Mouse (Mus musculus) intestine, postnatal 0 days (tissue): ENCODE results near the gene Znhit1. TPM values are rescaled to one million over a fixed set of nuclear protein-coding genes. Genes with fewer than 3 reads are reported as not detected.
"Not testable (repeated sequence)": the region's sequence is repeated elsewhere in the genome, so short reads cannot be mapped to it uniquely, and the experiment has no call there.

ENCODE experiments used
- ATAC-seq: fragments of 200-750 bp; cut with Nextera tagmentation; 2 replicates; pipeline ENCODE4 v1.8.0; 2017; ENCODE audit warnings: mild to moderate bottlenecking, moderate TSS enrichment, moderate library complexity
- H3K27ac ChIP-seq: fragments of 300-500 bp; sonication (generic); 2 replicates; pipeline ENCODE4 v1.5.1; 2014; ENCODE audit warnings: mild to moderate bottlenecking, low read depth, low read length, moderate library complexity
- H3K27me3 ChIP-seq: fragments of 300-500 bp; sonication (generic); replicated peaks from 2 replicates; pipeline ENCODE4 v1.6.1; 2014; ENCODE audit warnings: low read length, mixed read lengths; ENCODE audit not compliant: control insufficient read depth, insufficient read depth
- H3K36me3 ChIP-seq: fragments of 300-500 bp; sonication (generic); 2 replicates; pipeline ENCODE4 v1.6.1; 2014; ENCODE audit warnings: mild to moderate bottlenecking, moderate library complexity; ENCODE audit not compliant: control insufficient read depth, insufficient read depth
- H3K4me1 ChIP-seq: fragments of 300-500 bp; sonication (generic); replicated peaks from 2 replicates; pipeline ENCODE4 v1.6.1; 2014; ENCODE audit warnings: antibody characterized with exemption, low read length, mixed read lengths; ENCODE audit not compliant: control insufficient read depth, insufficient read depth
- H3K4me2 ChIP-seq: fragments of 300-500 bp; sonication (generic); replicated peaks from 2 replicates; pipeline ENCODE4 v1.6.1; 2014; ENCODE audit warnings: low read depth, mild to moderate bottlenecking, moderate library complexity
- H3K4me3 ChIP-seq: fragments of 300-500 bp; sonication (generic); 2 replicates; pipeline ENCODE4 v1.5.1; 2014; ENCODE audit warnings: low read depth, low read length
- H3K9ac ChIP-seq: fragments of 300-500 bp; sonication (generic); 2 replicates; pipeline ENCODE4 v1.6.1; 2014; ENCODE audit warnings: mild to moderate bottlenecking, low read depth, low read length
- H3K9me3 ChIP-seq: fragments of 300-500 bp; sonication (generic); 2 replicates; pipeline ENCODE4 v1.6.1; 2016; ENCODE audit warnings: mixed run types; ENCODE audit not compliant: control insufficient read depth
- CTCF ChIP-seq: sonication (generic); IDR thresholded peaks from 2 replicates; pipeline ENCODE4 v1.5.1; 2016; ENCODE audit warnings: low read depth, mild to moderate bottlenecking, control low read depth, antibody characterized with exemption, moderate library complexity
- WGBS: fragments of 180-500 bp; shearing (Covaris S2); extraction: QIAGEN DNeasy Blood & Tissue Kit; methylation state at CpG from one replicate; pipeline ENCODE4 v1.1.7; 2014; 5-methylcytosine and 5-hydroxymethylcytosine counted together
- polyA plus RNA-seq: library from polyadenylated mRNA; unstranded; fragments of >200 nt; fragmentation: Nextera tagmentation; extraction: Ambion mirVana; gene quantifications from 2 replicates; pipeline ENCODE4 v1.2.1, GENCODE M21; 2015

Znhit1 gene
- polyA plus RNA-seq, 1 experiment from 2014 or later, result 84.6 TPM

GRCm38 (mm10) chr5:136953015-136953414 is 34.8 kb downstream of the Znhit1 start, which contains the start of gene Fis1:
Fis1 (plus strand) TSS chr5:136953275.
- Histone ChIP-seq H3K9ac (peak within 1 kb of the TSS; percentile 70), H3K27me3 (no peaks in the 10 kb centered on the region), H3K4me2 (peak within 1 kb of the TSS; percentile 68), H3K4me3 (peak within 1 kb of the TSS; percentile 75), H3K27ac (peak within 1 kb of the TSS; percentile 66; the same call in 1 of the 2 replicates), H3K36me3 (no peaks in the 10 kb centered on the region), H3K9me3 (no peaks in the 10 kb centered on the region), H3K4me1 (0 out of 2 replicates have a peak, but pooled peaks cover 5% of the 10 kb centered on the region)
- under 1% methylated on average over 23 of the region's 23 CpGs for WGBS
- peak; percentile 99 for ATAC-seq
- no peak for TF ChIP-seq CTCF

- 64% methylated on average over 4 of the region's 4 CpGs for WGBS
- Histone ChIP-seq H3K9ac (no peak overlapping the region), H3K27me3 (no peaks in the 10 kb centered on the region), H3K36me3 (no peaks in the 10 kb centered on the region), H3K4me2 (no peak overlapping the region), H3K4me3 (no peak overlapping the region), H3K27ac (no peak overlapping the region), H3K4me1 (0 out of 2 replicates have a peak, but pooled peaks cover 5% of the 10 kb centered on the region), H3K9me3 (no peaks in the 10 kb centered on the region)
- no peak for TF ChIP-seq CTCF
- ATAC-seq, result no peak
These were observed 35.7 kb downstream of the Znhit1 start for GRCm38 (mm10) chr5:136952153-136952552.

GRCm38 (mm10) chr5:136950521-136950920 is 37.3 kb downstream of the Znhit1 start:
- H3K4me3 ChIP-seq, result no peak overlapping the region
- WGBS, result 90% methylated on average over 6 of the region's 6 CpGs
- no peak overlapping the region for H3K9ac ChIP-seq
- no peaks in the 10 kb centered on the region for H3K27me3 ChIP-seq
- 0 out of 2 replicates have a peak, but pooled peaks cover 2% of the 10 kb centered on the region for H3K4me1 ChIP-seq
- H3K9me3 ChIP-seq, result no peaks in the 10 kb centered on the region
- H3K36me3 ChIP-seq, result no peaks in the 10 kb centered on the region
- TF ChIP-seq CTCF, result no peak
- no peak for ATAC-seq
- H3K4me2 ChIP-seq, result no peak overlapping the region
- H3K27ac ChIP-seq, result no peak overlapping the region

GRCm38 (mm10) chr5:136949551-136950336 is 38.1 kb downstream of the Znhit1 start:
- not testable (repeated sequence) for H3K27ac ChIP-seq, ATAC-seq, H3K4me3 ChIP-seq, H3K9ac ChIP-seq, H3K9me3 ChIP-seq, H3K4me2 ChIP-seq, H3K36me3 ChIP-seq, H3K4me1 ChIP-seq, H3K27me3 ChIP-seq
- 79% methylated on average over 14 of the region's 14 CpGs for WGBS

- no peaks in the 10 kb centered on the region for H3K27me3 ChIP-seq
- no peak overlapping the region for H3K4me3 ChIP-seq
- no peaks in the 10 kb centered on the region for H3K36me3 ChIP-seq
- no peak for ATAC-seq
- H3K9me3 ChIP-seq, result no peaks in the 10 kb centered on the region
- H3K9ac ChIP-seq, result no peak overlapping the region
- H3K27ac ChIP-seq, result no peak overlapping the region
- H3K4me2 ChIP-seq, result no peak overlapping the region
- H3K4me1 ChIP-seq, result no peaks in the 10 kb centered on the region
- TF ChIP-seq CTCF, result no peak
These were observed 39.9 kb downstream of the Znhit1 start for GRCm38 (mm10) chr5:136947874-136948273.

GRCm38 (mm10) chr5:136945084-136945483 is 42.7 kb downstream of the Znhit1 start:
- Histone ChIP-seq H3K4me1 (no peaks in the 10 kb centered on the region), H3K9ac (no peak overlapping the region), H3K27ac (no peak overlapping the region), H3K9me3 (no peaks in the 10 kb centered on the region), H3K4me2 (no peak overlapping the region), H3K27me3 (no peaks in the 10 kb centered on the region), H3K36me3 (no peaks in the 10 kb centered on the region), H3K4me3 (no peak overlapping the region)
- 83% methylated on average over 12 of the region's 12 CpGs for WGBS
- no peak for ATAC-seq
- no peak for TF ChIP-seq CTCF
